Mouse (Mus musculus) G1E (cell line): ENCODE data around the gene Gm4858.

Experiments
- CTCF ChIP-seq: IDR thresholded peaks from 2 replicates; pipeline ENCODE4 v1.5.1; 2012; ENCODE audit warnings: low read depth, low read length, inconsistent platforms, mixed read lengths
- TAL1 ChIP-seq: conservative IDR thresholded peaks from 2 replicates; pipeline ENCODE4 v1.6.1; 2012; ENCODE audit warnings: low read depth, low read length, inconsistent platforms, mixed read lengths

GRCm38 (mm10) chr3:93086631-93087030 is 18.0 kb downstream of the Gm4858 start:
- TF ChIP-seq TAL1 (no peak), CTCF (no peak)
